Mouse (Mus musculus) embryo, embryonic 9.5 days (tissue): ENCODE data around the gene Scgb2b2.

Source experiments
- DNase-seq: peaks from one replicate; pipeline ENCODE4 v3.0.0-alpha.2; 2017; ENCODE audit errors: extremely low spot score

Scgb2b2 gene

DNA sequence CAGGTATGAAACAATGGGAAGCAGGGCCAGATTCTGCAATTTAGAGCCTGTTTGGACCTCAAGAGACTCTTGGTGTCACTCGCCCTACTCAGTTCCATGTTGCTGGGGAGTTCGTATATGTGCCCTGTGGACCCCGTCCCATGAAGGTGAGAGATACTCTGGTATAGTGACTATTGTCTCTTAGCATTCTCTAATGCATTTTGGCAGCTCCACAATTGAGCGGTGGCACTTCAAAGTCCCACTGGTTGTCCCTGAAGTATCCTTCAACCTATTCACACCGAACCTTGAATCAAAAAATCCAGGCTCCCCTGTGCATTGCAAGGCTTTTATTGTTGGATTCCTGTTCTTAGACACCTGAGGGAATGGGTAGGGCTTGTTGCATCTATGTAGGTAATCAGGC lies at the start of gene Scgb2b2:
Gene Scgb2b2, plus strand, starts transcription at position 301 of the 400 bp plus-strand sequence.
- DNase-seq = no peak

GRCm38 (mm10) chr7:31291721-31292120 lies 1.4 kb downstream of the Scgb2b2 start, which contains the start of gene Scgb1b2:
TSS of gene Scgb1b2 (minus strand) at chr7:31291821.
- no peak for DNase-seq
